Mouse (Mus musculus): ENCODE data around the gene Prdm9. TPM values are rescaled to one million over a fixed set of nuclear protein-coding genes. Genes with fewer than 3 reads are reported as not detected.

The Prdm9 gene
- polyA plus RNA-seq, 1 experiment from 2014 or later, result 1.4 TPM

- Histone ChIP-seq H3K9me3 (no peaks in the 10 kb centered on the region), H3K36me3 (peaks cover 30% of the 10 kb centered on the region), H3K4me2 (peak overlapping the region; percentile 78), H3K27me3 (no peaks in the 10 kb centered on the region), H3K9ac (peak overlapping the region; percentile 88), H3K4me3 (peak overlapping the region; percentile 86), H3K4me1 (replicated peaks) (peaks cover 23% of the 10 kb centered on the region), H3K27ac (replicated peaks) (peak overlapping the region; percentile 88)
- 15% methylated on average over 10 of the region's 10 CpGs for WGBS
- no peak for ATAC-seq (ENCODE audit: low FRiP score, low read depth)
Observed at GRCm38 (mm10) chr17:15526304-15526703, 37.9 kb downstream of the Prdm9 start.

DNA sequence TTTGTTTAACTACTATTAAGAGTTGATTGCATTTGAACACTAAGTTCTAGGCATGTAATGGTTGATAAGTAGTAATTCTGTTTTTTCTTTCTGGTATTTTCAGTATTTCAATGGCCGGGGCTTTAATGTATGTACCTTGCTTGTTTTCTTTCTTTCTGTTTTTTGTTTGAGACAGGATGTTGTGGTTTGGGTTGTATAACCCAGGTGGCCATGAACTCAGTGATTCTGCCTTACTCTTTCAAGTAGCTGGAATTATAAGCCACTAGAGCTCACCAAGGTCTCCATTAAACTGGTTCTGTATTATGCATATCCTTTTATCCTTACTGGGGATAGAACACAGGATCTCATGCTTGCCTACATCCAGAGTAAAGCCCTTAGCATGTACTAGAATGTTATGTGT is 45.4 kb downstream of the Prdm9 start:
- Histone ChIP-seq H3K4me3 (no peak overlapping the region), H3K4me2 (no peak overlapping the region), H3K27ac (replicated peaks) (no peak overlapping the region), H3K27me3 (no peaks in the 10 kb centered on the region), H3K9me3 (no peaks in the 10 kb centered on the region), H3K36me3 (peaks cover 86% of the 10 kb centered on the region), H3K4me1 (replicated peaks) (no peaks in the 10 kb centered on the region), H3K9ac (no peak overlapping the region)
- no peak for ATAC-seq (ENCODE audit: low FRiP score, low read depth)
- 96% methylated on average over 1 of the region's 1 CpGs for WGBS

DNA sequence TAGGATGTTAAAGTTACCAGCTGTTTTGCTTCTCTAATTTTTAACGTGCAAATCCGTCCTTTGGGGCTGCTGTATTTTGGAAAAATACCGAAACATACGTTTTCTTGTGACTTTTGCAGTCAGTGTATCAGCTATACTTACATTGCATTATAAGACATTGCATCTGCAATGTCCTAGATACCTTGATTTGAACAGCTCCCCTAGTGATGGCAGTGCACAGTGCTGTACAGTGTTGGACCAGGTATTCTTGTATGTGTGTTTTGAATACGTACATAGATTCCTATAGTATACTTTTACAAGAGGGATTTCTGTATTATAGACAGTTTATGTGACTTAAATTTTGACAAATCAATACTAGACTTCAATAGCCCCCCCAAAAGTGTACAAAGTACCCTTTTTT is 46.0 kb downstream of the Prdm9 start:
- H3K4me1 ChIP-seq (replicated peaks), result no peaks in the 10 kb centered on the region
- 93% methylated on average over 5 of the region's 5 CpGs for WGBS
- H3K9me3 ChIP-seq, result no peaks in the 10 kb centered on the region
- H3K27me3 ChIP-seq, result no peaks in the 10 kb centered on the region
- peaks cover 89% of the 10 kb centered on the region for H3K36me3 ChIP-seq
- H3K4me2 ChIP-seq, result no peak overlapping the region
- H3K27ac ChIP-seq (replicated peaks), result no peak overlapping the region
- H3K9ac ChIP-seq, result no peak overlapping the region
- no peak overlapping the region for H3K4me3 ChIP-seq
- no peak; the same call in 1 of the 2 replicates for ATAC-seq (ENCODE audit: low FRiP score, low read depth)

DNA sequence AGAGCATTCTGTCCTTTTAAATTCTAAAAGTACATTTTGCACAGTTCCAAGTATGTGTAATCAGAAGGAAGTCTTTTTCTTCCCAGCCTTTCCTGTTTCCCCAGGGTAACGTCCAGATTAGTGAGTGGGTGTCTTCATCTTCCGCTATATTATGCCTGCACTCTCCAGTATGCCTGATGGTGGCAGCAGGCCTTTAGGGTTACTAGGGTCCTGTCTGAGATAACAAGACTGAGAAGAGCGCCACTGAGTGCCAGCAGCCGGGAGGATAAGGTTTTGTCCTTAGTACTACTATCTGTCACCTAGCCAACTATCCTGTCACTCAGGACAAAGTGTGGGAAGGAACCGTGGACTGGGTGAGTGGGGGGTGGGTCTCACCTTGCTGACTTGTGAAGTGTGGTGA is 46.4 kb downstream of the Prdm9 start:
- H3K9me3 ChIP-seq, result no peaks in the 10 kb centered on the region
- peaks cover 89% of the 10 kb centered on the region for H3K36me3 ChIP-seq
- H3K4me1 ChIP-seq (replicated peaks), result no peaks in the 10 kb centered on the region
- ATAC-seq (ENCODE audit: low FRiP score, low read depth), result no peak; the same call in 1 of the 2 replicates
- H3K4me3 ChIP-seq, result no peak overlapping the region
- no peak overlapping the region for H3K27ac ChIP-seq (replicated peaks)
- no peak overlapping the region for H3K4me2 ChIP-seq
- H3K27me3 ChIP-seq, result no peaks in the 10 kb centered on the region
- 77% methylated on average over 5 of the region's 5 CpGs for WGBS
- no peak overlapping the region for H3K9ac ChIP-seq

- Histone ChIP-seq H3K4me3 (no peak overlapping the region), H3K9me3 (no peaks in the 10 kb centered on the region), H3K27me3 (no peaks in the 10 kb centered on the region), H3K4me1 (replicated peaks) (no peaks in the 10 kb centered on the region), H3K27ac (replicated peaks) (no peak overlapping the region), H3K9ac (no peak overlapping the region), H3K36me3 (peaks cover 95% of the 10 kb centered on the region), H3K4me2 (no peak overlapping the region)
- WGBS, result 82% methylated on average over 2 of the region's 2 CpGs
- ATAC-seq (ENCODE audit: low FRiP score, low read depth), result no peak
Observed at GRCm38 (mm10) chr17:15510694-15511093, 53.5 kb downstream of the Prdm9 start.

- Histone ChIP-seq H3K27me3 (no peaks in the 10 kb centered on the region), H3K4me1 (replicated peaks) (peaks cover 40% of the 10 kb centered on the region), H3K27ac (replicated peaks) (peak within 1 kb of the TSS; percentile 94), H3K4me2 (peak within 1 kb of the TSS; percentile 92), H3K36me3 (peaks cover 21% of the 10 kb centered on the region), H3K4me3 (peak within 1 kb of the TSS; percentile 78), H3K9me3 (no peaks in the 10 kb centered on the region), H3K9ac (peak within 1 kb of the TSS; percentile 80)
- ATAC-seq (ENCODE audit: low FRiP score, low read depth), result peak; percentile 95
- WGBS, result under 1% methylated on average over 63 of the region's 63 CpGs
Observed at GRCm38 (mm10) chr17:15499656-15500394, 64.3 kb downstream of the Prdm9 start, which contains the start of the genes Psmb1 and Tbp. Gene Psmb1, minus strand, starts transcription at chr17:15499751. Gene Tbp, plus strand, starts transcription at chr17:15499888.

DNA sequence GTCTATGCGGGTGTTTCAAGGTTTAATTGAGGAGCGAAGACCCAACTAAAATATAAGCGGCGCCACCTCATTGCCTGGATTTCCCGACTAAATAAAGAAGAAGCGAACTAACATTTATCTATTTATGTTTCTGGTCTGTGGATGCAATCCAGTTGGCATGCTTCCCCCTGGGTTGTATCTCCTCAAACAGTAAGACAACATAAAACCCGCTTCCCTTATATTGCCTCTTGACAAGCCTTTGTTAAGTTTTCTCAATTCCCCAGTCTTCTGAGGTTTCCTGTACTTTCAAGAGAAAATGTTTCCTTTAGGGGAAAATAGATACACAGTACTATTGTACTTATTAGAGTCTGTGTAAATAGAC is 65.4 kb downstream of the Prdm9 start:
- H3K27ac ChIP-seq (replicated peaks), result peak overlapping the region; percentile 94
- peaks cover 14% of the 10 kb centered on the region; the same call in 1 of the 2 replicates for H3K36me3 ChIP-seq
- H3K9ac ChIP-seq, result peak overlapping the region; percentile 72; the same call in 1 of the 2 replicates
- WGBS, result 47% methylated on average over 7 of the region's 7 CpGs
- peak overlapping the region; percentile 78 for H3K4me3 ChIP-seq
- H3K4me1 ChIP-seq (replicated peaks), result peaks cover 40% of the 10 kb centered on the region
- no peaks in the 10 kb centered on the region for H3K27me3 ChIP-seq
- H3K4me2 ChIP-seq, result peak overlapping the region; percentile 92
- no peak for ATAC-seq (ENCODE audit: low FRiP score, low read depth)
- no peaks in the 10 kb centered on the region for H3K9me3 ChIP-seq

GRCm38 (mm10) chr17:15497882-15498752 is 66.0 kb downstream of the Prdm9 start:
- Histone ChIP-seq H3K9ac (peak overlapping the region; percentile 72), H3K36me3 (peaks cover 18% of the 10 kb centered on the region), H3K4me3 (peak overlapping the region; percentile 78), H3K27ac (replicated peaks) (peak overlapping the region; percentile 94), H3K27me3 (no peaks in the 10 kb centered on the region), H3K9me3 (no peaks in the 10 kb centered on the region), H3K4me2 (peak overlapping the region; percentile 92), H3K4me1 (replicated peaks) (peaks cover 40% of the 10 kb centered on the region)
- under 1% methylated on average over 49 of the region's 50 CpGs for WGBS
- ATAC-seq (ENCODE audit: low FRiP score, low read depth), result peak; percentile 97

Other genes with a start within 250 kb of the Prdm9 start
- gene Dll1, start 187.5 kb downstream of the Prdm9 start, polyA plus RNA-seq (2015; fragmentation: Nextera tagmentation; extraction: Ambion mirVana), result 18.2 and 21.4 TPM in 2 replicates
- gene Fam120b, start 168.2 kb downstream of the Prdm9 start, polyA plus RNA-seq (2015; fragmentation: Nextera tagmentation; extraction: Ambion mirVana), result 45.0 and 45.7 TPM in 2 replicates
- 229 and 241 TPM in 2 replicates for gene Psmb1, start 64.6 kb downstream of the Prdm9 start, polyA plus RNA-seq (2015; fragmentation: Nextera tagmentation; extraction: Ambion mirVana)
- 53.5 and 59.6 TPM in 2 replicates for gene Tbp, start 64.5 kb downstream of the Prdm9 start, polyA plus RNA-seq (2015; fragmentation: Nextera tagmentation; extraction: Ambion mirVana)
- gene Pdcd2, start 37.1 kb downstream of the Prdm9 start, polyA plus RNA-seq (2015; fragmentation: Nextera tagmentation; extraction: Ambion mirVana), result 58.2 TPM in 2 replicates
- 16.6 and 18.0 TPM in 2 replicates for gene Chd1, start 140.6 kb upstream of the Prdm9 start, polyA plus RNA-seq (2015; fragmentation: Nextera tagmentation; extraction: Ambion mirVana)

All from hindbrain, embryonic 15.5 days (tissue).